Mouse (Mus musculus) bone marrow, adult 2 months (tissue): ENCODE measurements around the gene Xpr1. TPM values are rescaled to one million over a fixed set of nuclear protein-coding genes. Genes with fewer than 3 reads are reported as not detected.

ENCODE experiments used
- H3K27ac ChIP-seq: fragments of 200-500 bp; 2 replicates; pipeline ENCODE4 v1.5.1; 2012; ENCODE audit warnings: low read depth, mild to moderate bottlenecking, control low read depth, inconsistent platforms, low read length; ENCODE audit not compliant: control insufficient read depth, poor library complexity, insufficient read depth
- H3K4me1 ChIP-seq: fragments of 200-500 bp; 2 replicates; pipeline ENCODE4 v1.6.1; 2011; ENCODE audit warnings: low read length; ENCODE audit not compliant: control insufficient read depth, insufficient read depth
- H3K4me3 ChIP-seq: fragments of 200-500 bp; replicated peaks from 2 replicates; pipeline ENCODE3; 2011; ENCODE audit warnings: mild to moderate bottlenecking, low read depth, low read length, control low read depth; ENCODE audit not compliant: control insufficient read depth
- CTCF ChIP-seq: fragments of 200-500 bp; IDR thresholded peaks from 2 replicates; pipeline ENCODE4 v1.5.1; 2011; ENCODE audit warnings: low read length, control low read depth; ENCODE audit not compliant: control insufficient read depth, insufficient read depth
- POLR2A ChIP-seq: fragments of 200-500 bp; IDR thresholded peaks from 2 replicates; pipeline ENCODE4 v1.6.1; 2011; ENCODE audit warnings: low read depth, mild to moderate bottlenecking, control low read depth, low read length, borderline replicate concordance; ENCODE audit not compliant: control insufficient read depth
- WGBS: fragments of 180-500 bp; shearing (Covaris S2); methylation state at CpG from one replicate; pipeline ENCODE4 v1.1.7; 2018; 5-methylcytosine and 5-hydroxymethylcytosine counted together
- polyA plus RNA-seq: library from polyadenylated mRNA; stranded (reverse); fragments of >200 nt; gene quantifications from 2 replicates; pipeline ENCODE4 v1.2.4, GENCODE M21; 2011; ENCODE audit warnings: low replicate concordance; ENCODE audit not compliant: missing spikeins, insufficient read depth, insufficient read length

Xpr1 gene
- polyA plus RNA-seq, 1 experiment: 8.4 TPM

DNA sequence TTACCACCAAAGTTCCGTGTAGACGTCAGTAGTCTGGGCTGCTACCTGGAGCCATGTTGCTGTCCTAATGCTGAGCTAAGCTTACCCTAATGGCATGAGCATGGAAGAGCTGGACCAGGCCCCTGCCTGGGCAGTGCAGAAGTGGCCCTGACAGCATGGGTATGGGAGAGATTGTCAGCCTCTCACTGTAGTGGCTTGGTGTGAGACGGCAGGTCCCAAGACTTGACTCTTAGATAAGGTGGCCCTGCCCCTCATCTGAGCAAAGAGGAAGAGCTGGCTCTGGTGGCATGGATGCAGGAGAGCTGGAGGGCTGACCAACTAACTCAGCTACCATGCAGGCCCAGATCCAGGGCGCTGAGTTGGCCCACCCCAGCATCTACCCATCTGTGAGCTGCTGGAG lies 79.9 kb downstream of the Xpr1 start:
- no peaks in the 10 kb centered on the region; the same call in 1 of the 2 replicates for H3K4me1 ChIP-seq
- H3K4me3 ChIP-seq: no peak overlapping the region
- WGBS: 83% methylated on average over 4 of the region's 4 CpGs
- TF ChIP-seq POLR2A (no peak), CTCF (no peak)
- H3K27ac ChIP-seq: no peak overlapping the region

DNA sequence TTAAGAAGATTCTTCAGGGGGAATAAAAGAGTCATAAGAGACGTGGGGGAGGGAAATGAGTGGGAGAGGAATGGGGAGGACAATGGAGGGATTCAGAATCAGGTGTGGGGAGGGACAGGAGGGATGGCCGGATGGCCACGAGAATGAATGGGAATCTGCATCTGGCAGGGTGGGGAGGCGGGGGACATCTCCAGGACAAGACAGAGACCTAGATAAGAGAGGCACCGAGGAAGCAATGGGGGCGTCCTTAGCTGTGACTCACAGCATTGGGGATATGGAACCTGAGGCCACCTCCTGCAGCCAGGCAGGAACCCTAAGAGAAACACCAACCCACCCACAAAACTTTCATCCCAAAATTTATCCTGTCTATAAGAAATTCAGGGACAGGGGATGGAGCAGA lies 81.3 kb downstream of the Xpr1 start:
- Histone ChIP-seq H3K4me1 (no peaks in the 10 kb centered on the region; the same call in 1 of the 2 replicates), H3K4me3 (no peak overlapping the region), H3K27ac (no peak overlapping the region)
- TF ChIP-seq CTCF: no peak
- no peak for TF ChIP-seq POLR2A
- 86% methylated on average over 6 of the region's 6 CpGs for WGBS

DNA sequence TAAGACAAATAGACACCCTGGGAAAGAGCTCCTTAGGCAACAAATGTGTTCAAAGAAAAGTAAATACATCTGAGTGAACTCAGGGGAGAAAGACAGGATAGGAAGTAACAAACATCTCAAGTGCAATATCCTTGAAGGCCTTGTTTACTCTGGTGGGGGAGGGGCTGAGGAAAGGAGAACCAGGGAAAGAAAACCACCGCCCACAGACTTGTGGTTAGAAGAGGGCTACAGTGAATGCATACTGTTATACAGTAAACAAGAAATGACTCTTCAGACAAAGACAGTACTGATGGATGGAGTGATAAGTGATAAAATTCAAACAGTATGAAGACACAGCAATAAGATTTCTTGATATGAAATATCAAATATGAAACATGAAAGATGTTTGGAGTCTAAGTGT lies 95.0 kb downstream of the Xpr1 start:
- H3K4me3 ChIP-seq: no peak overlapping the region
- no peak for TF ChIP-seq POLR2A
- no peak for TF ChIP-seq CTCF
- WGBS: 20% methylated on average over 1 of the region's 1 CpGs
- H3K27ac ChIP-seq: no peak overlapping the region
- peaks cover 3% of the 10 kb centered on the region; the same call in 1 of the 2 replicates for H3K4me1 ChIP-seq

DNA sequence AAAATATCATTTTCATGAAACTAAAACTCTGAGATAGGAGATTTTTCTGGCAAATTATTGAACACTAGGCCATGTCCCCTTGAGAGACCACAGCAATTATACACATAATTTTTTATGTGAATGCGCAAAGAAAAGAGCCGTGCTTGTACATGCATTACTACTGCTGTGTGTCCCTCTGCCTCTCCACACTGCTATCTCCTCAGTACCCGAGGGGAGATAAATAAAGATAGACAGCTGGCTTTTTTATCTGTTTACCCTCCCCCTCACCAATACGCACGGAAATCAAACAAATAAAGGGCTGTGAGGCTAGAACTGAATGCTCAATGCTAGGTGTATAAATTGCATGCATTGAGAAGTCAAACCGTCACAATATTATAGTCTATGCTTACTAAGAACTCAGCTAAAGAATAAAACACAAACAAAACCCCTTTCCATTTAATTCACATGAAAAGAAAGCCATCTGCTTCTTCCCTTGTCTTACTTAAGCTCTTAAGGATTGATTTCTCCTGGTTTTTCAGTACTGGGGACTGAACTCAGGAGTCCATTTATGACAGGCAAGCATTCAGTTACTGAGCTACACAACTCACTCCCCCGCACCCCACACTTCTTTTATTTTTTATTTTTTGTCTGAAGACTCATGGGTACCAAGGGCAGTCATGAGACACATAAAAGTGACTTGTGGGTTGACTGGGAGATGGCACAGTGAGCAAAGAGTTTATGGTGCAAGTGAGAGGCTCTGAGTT lies 97.0 kb downstream of the Xpr1 start:
- H3K27ac ChIP-seq: no peak overlapping the region
- TF ChIP-seq POLR2A: no peak
- no peak for TF ChIP-seq CTCF
- no peak overlapping the region for H3K4me3 ChIP-seq
- peaks cover 3% of the 10 kb centered on the region; the same call in 1 of the 2 replicates for H3K4me1 ChIP-seq
- 76% methylated on average over 7 of the region's 7 CpGs for WGBS

DNA sequence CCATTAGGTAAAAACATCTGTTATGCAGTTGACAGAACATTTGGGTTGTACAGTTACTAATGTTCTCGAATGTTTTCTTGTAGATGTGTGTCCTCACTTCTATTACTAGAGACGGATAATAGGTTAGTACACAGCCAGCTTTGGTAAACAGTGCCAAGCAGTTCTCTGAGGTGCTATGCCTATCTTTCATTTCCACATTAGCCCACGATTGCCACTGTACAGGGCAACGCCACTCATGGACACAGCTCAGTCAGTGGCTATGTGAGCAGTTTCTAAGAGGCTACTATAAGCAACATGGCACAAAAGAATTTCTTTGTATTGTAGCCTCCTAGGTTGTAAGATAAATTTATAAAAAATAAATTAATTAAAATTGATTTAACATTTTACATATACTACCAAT lies 97.7 kb downstream of the Xpr1 start:
- TF ChIP-seq CTCF (no peak), POLR2A (no peak)
- 64% methylated on average over 4 of the region's 4 CpGs for WGBS
- no peak overlapping the region for H3K27ac ChIP-seq
- H3K4me1 ChIP-seq: peaks cover 3% of the 10 kb centered on the region; the same call in 1 of the 2 replicates
- no peak overlapping the region for H3K4me3 ChIP-seq

DNA sequence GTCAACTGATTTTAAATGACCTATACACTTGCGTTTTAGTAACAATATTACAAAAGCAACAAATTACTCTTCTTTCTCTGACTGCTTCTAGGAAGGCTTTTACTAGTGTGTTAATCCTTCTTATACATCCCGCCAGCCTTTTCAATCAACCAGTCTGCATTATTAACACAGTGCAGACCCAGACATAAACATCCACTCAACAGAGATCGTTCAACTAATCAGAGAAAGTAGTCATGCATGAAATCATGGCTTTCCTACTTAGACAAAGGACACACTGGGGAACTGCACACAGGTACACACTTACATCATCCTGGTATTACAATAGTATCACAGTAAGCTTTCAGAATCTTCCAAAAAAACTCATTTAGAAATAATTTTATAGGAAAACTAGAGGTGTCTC lies 105.5 kb downstream of the Xpr1 start:
- TF ChIP-seq POLR2A: no peak
- TF ChIP-seq CTCF: no peak
- 85% methylated on average over 3 of the region's 3 CpGs for WGBS
- Histone ChIP-seq H3K27ac (no peak overlapping the region), H3K4me3 (no peak overlapping the region), H3K4me1 (no peaks in the 10 kb centered on the region)

DNA sequence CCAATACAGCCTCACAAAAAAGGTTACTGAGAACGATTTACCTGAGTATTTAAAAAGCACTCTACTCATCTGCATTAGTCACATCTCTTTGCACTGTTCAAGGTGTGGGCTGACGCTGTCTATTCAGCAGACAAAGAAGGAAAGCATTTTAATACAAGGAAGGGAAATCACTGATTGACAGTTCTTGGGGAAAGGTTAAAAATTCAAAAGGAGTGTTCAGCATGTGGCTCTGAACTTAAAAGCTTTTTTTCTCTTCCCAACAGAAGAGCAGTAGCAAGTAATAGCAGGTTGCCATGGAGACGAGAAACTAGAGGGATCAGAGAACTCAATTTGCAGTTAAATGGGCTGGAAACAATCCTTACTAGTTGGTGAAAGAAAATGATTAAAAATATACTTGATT lies 110.3 kb downstream of the Xpr1 start:
- Histone ChIP-seq H3K27ac (no peak overlapping the region), H3K4me3 (no peak overlapping the region), H3K4me1 (no peaks in the 10 kb centered on the region)
- WGBS: 85% methylated on average over 3 of the region's 3 CpGs
- TF ChIP-seq CTCF: no peak
- TF ChIP-seq POLR2A: no peak

DNA sequence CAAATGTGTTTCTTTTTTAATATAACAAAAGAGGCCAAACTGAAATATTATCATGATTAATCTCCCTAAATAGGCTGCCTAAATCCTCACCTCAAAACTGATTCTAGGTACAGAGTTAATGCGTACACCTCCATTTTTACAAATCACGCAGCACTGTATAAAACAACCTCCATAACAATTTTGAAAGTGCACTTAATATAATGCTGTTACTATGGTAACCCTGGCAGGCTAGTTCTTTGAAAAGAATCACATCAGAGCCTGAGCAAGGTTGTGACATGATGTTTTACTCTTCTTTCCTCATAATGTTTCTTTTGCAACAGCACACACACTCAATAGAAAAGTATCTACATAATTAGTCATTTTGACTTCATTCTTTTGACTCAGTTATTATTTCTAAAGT lies 113.8 kb downstream of the Xpr1 start:
- H3K4me3 ChIP-seq: no peak overlapping the region
- no peaks in the 10 kb centered on the region for H3K4me1 ChIP-seq
- no peak overlapping the region for H3K27ac ChIP-seq
- TF ChIP-seq POLR2A: no peak
- TF ChIP-seq CTCF: no peak
- WGBS: 91% methylated on average over 2 of the region's 2 CpGs

DNA sequence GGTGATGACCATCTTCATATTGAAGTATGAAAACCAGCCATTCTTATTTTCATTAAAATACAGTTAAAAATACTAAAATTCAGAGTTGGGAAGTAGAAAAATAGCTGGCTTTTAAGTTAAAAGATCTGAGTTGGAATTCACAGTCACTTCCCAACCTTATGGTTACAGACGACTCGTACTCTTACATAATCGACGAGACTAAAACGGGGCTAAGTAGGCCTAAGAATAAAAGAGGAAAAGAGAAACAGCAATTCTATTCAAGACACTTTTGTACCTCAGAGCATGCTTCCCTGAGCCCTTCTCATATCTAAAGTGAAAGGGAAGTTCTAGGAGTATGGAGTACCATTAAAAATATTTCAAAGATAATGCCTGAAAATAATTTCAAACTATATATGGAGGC lies 119.6 kb downstream of the Xpr1 start:
- 59% methylated on average over 5 of the region's 5 CpGs for WGBS
- TF ChIP-seq POLR2A (no peak), CTCF (no peak)
- Histone ChIP-seq H3K4me3 (no peak overlapping the region), H3K4me1 (no peaks in the 10 kb centered on the region), H3K27ac (no peak overlapping the region)
